Mouse (Mus musculus) frontal cortex, postnatal 36 days (tissue): ENCODE measurements around the gene Stx6.
A peak's percentile ranks its signal among the peaks of the same experiment; 100 is the strongest.

Experiments used
- DNase-seq, 2 experiments: peaks; one replicate each; pipeline ENCODE4 v3.0.0; 2022; ENCODE audit warnings: low spot score in 2 of 2

Gene Stx6

DNA sequence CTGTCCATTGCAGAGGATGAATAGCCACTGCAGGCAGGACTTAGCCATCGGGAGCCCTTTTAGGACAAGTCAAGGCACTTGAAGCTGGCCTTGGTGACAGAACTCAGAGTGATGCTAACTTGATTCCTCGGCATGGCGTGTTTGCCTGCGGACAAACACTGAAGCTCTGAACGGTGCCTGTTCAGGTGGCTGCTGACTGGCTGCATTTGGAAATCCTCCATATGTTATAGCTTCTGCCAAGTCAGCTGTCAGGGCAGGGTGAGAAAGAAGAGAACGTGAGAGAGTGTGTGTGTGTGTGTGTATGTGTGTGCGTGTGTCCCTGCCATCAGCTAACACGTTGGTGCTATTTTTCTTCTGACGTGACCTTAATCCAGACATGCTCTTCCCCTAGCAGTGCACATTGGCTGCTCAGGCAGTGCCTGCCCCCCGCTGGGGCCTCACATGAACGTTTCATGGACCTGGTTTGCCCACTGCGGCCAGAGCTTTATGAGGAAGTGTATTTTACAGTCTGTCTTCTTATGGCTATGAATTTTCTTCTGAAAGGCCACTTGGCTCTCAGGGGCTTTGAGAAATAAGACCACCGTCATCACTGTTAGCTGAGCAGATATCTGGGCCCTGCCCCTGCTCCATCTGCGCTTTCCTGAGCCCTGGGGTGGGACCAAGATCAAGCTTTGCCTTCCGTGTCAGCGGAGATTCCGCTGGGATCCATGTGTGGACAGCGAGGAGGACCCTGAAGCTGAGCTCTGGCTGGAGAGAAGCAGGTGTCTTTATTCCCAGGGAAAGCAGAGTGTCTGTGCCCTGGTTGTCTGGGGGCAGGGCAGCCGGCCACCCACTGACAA, 47.5 kb downstream of the Stx6 start:
- DNase-seq = no peak

DNA sequence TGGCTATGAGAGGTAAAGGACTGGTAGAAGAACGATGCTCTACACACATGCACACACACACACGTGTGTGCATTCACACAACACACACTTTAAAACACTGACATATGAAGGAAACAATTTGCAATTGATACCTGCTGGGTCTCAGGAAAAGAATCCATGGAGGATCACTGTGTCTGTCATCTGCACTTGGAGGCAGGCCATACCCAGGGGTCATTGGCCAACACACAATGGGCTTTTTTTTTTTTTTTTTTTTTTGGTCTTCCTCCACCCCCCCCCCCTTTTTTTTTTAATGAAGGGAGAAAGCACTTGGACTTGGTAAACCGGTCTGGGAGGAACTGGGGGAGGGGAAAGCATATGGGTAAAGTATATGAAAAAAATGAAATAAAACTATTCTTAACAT, 49.3 kb downstream of the Stx6 start:
- DNase-seq = no peak

DNA sequence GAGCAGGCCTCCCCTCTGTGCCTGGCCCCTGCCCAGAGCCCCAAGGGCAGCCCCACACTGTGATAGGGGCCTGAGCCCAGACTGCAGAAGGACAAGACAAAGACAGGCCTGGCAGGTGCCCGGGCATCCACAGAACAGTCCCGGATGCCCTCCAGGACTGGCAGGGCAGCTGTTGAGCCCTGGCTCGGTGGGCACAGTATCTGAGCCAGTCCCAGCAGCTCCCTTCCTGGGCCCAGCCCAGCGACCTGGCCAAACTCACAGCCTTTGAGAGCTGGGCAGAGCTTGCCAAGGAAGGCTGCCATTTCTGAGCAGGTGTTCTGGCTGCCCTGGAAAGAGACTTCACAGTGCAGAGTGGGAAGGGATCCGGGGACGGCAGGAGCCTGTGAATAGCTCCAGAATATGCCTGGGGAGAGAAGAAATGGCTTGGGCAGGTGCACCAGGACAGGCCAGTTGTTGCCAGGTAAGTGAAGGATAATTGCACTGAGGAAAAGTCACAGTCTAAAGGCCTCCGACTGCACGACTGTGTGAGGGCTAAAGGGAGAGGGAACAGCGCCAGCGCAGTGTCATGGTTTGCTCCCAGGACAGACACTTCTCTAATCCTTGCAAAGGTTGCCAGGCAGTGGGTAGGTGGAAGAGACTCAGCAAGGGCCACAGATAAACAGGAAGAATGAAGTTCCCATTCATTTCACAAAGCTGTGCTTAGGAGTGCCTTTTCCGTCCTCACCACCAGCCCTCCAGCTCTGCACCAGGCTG, 51.7 kb downstream of the Stx6 start:
- DNase-seq = no peak

DNA sequence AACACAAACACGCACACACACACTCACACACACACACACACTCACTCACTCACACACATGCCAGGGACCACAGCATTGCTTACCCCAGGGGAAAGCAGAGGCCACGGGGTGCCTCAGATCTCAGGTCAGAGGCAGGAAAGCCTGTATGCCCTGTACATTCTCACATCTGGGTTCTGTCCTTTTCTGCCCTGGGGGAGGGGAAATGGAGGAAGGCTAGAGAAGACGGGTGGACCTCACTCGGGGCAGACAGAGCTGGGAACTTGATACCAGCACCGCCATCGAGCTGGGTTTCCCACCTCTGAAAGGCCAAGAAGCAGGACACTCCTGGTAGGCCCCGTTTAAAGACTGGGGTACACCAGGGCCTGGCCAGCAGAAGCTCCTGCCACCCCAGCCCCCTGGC, 52.5 kb downstream of the Stx6 start:
- no peak for DNase-seq

DNA sequence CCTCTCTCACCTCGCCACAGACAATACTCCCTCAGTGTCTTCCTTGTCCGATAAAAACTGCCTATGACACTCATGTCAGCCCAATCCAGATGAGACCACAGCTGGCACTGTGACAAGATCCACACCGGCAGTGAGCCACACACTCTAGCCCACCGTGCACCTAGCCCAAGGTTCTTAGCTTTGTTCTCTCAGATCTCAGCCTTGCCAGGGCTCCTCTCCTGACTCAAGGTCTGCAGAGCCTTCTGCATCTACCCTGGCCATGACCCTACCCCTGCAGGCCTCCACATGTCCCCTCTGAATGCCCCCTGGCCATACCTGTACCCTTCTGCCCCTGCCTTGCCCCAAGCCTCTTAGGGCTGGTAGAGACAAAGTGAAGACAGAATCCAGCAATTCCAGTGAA, 53.6 kb downstream of the Stx6 start:
- DNase-seq = no peak

DNA sequence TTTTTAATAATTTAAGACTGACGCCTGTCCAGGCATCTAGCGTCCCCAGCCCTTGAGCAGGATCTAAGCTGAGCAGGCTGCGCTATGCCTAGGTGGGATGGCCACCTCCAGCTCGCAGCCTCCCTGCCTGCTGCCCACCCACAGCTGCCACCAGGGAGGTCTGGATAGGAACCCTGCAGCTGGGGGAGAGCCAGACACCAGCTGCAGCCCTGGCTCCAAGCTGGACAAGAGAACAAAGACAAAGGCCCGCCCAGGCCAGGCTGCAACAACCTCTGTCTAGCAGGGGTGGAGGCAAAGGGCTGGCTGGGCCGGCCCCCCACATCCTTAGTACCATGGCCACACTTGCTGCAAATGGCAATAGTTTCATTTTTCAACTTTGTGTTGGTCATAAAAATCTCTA, 54.0 kb downstream of the Stx6 start:
- DNase-seq = peak in 1 of 2 experiments; percentile 51

DNA sequence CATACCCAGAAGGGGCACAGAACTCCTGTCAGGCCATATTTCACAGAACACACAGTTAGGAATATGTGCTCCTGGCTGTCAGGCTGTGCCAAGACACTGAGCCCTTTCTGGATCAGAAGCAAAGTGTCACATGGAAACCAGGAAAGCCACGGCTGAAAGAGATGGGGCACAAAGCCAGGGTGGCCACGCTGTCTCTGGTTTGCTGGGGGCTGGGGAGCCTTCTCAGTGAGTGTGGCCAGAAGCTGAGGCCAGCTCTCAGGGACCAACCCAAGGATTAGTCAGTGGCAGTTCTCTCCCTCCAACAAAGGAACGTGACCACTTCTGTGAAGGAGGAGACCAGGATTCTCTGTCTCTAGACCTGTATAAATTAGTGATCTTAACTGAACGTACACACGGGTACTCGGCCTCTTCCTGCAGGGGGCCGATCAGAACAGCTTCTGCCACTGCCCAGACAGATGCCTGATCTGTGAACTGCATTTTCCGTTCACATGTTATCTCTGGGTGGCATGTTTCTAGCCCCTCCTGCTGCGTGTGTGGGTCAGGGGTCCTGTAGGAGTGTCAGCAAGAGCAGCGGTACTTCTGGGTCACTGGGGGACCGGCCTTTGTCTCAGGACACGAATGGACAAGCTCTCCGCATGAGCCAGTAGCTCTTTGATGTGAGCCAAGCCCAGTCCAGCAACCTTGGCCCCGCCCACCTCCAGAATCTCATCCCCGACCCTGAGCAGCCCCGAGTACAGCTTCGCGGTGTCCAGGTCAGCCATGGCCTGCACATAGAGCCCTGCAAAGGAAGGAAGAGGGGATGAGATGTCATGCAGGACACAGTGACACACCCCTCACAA, 54.6 kb downstream of the Stx6 start:
- DNase-seq = no peak

DNA sequence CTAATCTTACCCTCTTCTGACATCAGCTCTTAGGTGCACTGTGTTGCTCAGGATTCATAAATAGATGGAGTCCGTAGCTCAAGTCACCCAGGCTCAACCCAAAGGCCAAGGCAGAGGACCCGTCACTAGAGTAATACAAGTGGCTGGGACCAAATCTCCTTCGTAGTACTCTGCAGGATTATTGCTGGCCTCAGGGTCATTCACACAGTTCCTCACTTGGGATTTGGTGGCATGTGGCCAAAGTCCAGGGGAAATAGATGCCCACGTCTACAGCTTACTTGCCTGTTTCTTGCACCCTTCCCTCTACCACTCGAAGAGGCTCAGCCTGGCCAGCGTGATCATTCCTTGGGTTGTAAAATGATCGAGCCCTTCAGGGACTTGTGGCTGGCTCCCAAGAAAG, 55.4 kb downstream of the Stx6 start:
- no peak for DNase-seq

DNA sequence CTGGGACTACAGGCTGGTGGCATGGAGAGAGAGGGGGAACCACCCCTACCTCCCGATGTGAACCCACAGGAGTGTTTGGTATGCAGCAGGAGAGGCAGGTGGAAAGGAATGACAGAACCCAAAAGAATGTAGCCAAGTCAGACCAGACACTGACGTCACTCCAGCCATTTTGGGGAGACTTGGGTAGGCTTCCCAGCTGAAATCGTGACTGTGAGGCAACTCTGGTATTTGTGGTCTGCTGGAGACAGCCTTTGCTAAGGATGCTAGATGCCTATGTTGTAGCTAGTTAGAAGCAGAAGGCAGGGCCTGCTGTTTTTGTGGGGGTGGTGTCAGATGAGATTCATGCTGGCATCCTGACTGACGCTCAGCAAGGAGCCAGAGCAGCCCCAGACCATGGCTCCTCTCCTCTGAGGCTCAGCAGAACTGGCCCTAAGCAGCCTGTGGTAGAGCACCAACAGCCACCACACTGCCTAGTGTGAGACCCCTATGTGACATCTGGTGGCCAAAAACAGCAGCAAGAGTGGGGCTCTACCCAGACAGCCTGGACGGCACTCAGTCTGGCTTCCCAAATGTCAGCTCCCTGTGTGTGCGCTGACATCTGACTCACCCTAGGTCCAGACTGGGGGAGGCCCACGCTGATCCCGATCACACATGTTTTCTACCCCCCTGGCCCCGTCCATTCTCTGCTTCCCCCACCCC, 56.7 kb downstream of the Stx6 start:
- DNase-seq = peak; percentile 74 to 85

DNA sequence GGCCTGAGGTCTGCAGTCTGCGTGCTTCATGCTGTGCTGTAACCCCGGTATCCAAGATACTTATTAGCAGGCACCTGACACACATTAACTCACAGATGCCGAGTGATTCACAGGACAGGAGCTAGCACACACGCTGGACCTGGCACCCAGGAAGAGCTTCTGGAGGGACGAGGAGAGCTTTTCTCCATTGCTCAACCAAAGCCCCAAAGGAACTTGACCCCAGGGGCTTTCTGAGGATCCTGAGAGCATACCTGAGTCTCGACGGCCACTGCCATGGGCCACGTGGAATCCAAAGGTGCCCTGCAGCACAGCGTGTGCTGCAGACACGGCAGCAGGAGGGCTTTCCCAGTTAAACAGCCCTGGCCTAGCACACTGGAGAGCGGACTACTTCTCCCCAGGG, 57.8 kb downstream of the Stx6 start:
- no peak for DNase-seq

DNA sequence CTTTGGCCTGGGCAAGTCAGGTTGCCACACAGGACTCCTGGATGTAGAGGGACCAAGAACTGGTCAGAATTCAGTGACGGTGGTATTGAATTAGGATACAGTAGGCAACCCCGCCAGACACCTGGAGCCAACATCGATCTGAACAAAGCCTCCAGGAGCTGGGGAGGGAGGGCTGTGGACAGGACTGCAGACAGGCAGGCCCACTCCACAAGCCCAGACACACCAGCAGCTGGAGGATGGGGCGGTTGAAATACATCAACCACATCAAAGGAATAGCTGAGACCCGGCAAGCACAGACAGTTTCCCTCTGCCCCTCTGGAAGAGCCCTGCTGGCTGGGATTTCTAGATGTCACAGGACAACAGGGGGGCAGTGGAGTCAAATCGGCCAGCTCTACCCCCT, 58.3 kb downstream of the Stx6 start:
- no peak for DNase-seq

DNA sequence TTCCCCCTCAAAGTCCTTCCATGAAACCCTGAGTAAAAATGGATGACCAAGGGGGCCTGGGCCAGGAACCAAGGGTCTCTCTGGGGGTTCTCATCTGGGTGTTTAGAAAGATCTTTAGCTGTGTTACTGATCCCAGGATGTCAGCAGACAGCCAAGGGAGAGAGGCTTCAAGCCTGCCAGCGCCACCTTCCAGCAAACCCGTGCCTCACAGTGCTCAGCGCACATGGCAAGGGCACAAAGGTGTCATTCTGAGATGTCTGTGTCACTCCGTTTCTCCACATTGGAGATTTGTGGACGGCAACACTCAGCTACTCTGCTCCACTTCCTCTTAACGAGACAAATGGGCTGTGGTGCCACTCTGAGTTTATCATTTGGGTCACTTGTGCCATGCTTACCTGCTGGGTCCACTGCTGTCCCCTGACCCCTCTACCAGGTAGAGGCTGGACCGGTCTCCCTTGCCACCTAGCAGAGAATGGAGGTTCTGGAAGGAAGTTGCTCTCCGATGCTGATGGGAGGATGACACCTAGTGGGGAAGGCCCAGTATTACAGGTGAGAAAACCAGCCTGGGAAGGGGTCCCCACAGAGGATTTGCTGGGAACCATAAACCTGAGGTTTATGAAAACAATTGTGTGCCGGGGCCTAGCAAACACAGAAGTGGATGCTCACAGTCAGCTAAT, 59.5 kb downstream of the Stx6 start:
- peak; percentile 69 to 70 for DNase-seq

DNA sequence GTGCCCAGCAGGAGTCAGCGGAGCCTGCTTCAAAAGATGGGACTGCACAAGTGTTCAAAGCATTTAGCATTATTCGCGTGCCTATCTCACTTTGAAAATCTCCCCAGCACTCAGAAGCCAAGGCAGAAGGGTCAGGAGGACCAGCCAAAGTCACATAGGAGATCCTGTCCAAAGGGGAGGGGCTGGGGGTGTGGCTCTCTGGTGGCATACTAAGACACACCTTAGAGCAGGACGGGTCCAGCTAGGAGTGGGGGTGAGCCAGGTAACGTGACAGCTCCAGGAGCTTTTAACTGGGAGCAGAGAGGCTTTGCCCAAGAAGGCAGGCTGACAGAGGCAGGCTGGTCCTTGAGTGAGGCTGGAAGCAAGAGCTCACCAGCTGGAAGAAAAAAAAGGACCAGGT, 60.4 kb downstream of the Stx6 start:
- no peak for DNase-seq

DNA sequence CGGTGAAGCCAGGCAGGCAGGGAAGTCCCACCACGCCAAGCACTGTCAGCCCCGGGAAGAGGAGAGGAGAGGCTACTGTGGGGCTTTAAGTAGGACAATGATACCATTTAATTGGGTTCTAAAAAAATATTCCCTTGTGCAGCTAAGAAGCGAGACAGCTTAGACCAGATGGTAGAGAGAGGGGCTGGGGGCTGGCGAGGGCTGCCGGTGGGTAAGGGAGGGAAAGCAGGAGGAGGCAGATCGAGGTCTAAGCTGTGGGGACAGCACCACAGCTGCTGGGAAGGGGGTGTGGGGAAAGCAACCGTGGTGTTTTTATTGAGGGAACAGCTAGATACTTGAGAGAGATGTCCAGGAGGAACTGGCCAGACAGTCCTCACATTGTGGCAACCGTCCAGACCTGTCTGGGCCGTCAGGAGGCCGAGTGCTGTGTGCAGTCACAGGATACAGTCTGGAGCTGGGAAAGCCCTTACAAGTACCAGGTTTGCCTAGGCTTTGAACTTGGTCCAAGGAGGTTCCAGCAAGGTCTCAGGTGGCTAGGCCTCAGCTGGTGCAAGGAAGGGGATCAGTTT, 63.7 kb downstream of the Stx6 start:
- no peak for DNase-seq

DNA sequence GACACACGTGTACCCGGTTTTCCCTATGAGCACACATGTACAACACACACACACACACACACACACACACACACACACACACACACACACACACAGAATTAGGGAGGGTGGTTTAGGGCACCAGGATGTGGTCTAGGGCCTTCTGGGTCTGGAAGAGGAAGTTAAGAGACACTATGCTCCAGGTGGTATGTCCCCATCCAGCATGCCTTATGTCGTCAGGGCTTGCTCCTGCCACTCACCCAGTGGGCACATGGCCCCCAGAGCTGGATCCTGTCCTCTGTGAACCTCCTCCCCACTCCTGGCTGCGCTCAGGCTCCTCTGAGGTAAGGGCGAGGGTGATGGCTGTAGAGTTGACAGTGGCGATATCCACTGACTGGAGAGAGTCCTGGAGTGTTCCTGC, 64.5 kb downstream of the Stx6 start:
- DNase-seq = no peak

DNA sequence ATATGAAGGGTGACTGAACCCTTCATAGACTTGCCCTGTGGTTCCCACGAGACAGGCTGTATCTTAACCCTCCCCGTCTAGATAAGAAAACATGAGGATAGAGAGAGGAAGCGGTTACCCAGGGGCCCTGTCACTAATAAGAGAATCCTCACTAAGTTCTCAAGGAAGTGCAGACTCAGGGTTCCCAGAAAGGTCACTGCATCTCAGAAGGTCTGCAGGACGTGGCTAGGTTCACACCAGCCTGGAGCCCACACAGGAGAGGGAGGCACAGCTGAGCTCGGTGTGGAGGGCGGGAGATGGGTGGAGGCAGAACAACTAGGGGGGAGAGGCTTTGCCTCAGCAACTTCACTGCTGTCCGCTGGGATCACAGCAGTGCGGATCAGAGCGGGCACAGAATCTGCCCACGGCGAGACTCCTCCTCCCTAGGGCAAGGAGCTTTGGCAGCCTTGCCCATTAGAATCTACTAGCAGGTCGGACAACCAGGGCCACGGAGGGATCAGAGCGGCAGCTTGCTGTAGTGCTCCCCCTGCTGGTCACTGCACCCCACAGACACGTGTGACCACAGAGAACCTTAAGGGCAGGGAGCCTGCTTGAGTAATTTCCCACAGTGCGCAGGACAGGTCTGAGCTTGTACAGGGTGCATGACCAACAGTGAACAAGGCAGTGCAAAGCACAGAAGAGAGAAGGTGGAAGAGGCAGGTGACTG, 65.5 kb downstream of the Stx6 start:
- peak; percentile 75 to 76 for DNase-seq

DNA sequence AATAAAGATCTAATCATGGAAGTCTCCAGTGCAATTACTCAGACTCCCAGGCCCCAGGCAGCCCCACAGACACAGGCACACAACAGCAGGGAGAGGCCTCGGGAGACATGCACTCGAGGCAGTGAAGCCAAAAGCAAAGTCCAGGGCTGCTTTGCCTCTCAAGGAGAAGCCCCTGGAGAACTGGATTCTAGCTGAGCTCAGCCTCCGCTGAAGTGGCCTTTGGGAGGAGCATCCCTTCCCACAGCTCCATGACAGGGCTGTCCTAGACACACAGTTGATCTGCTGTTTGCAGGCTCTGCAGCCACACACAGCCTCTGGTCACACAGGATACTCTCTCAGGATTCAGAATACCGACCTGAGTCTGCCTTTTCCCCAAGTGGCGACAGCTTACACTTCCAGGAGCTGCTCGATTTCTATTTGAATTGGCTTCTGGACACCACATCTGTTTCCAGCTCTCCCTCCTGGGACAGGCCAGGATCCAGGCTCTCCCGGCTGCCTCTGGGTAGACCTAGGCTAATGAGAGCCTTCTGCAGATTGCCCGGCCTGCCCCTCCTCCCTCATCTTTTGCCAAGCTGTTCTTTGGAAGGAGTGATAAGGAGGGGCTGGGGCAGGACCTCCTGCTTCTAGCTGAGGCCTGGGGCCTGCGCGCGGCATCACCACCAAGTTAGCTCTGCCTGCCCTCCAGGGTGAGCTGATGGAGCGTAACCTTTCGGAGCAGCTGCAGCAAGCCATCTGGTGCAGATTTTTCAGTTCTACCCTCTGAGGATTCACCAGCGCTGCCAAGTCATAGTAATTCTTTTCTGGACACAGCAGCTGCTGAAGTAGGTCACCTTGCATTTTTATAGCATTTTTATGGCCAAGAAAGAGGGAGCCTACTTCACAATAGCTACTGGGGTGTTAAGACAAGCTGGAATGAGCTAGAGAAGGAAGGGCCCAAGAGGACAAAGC, 71.2 kb downstream of the Stx6 start:
- DNase-seq = peak in 1 of 2 experiments; percentile 78

DNA sequence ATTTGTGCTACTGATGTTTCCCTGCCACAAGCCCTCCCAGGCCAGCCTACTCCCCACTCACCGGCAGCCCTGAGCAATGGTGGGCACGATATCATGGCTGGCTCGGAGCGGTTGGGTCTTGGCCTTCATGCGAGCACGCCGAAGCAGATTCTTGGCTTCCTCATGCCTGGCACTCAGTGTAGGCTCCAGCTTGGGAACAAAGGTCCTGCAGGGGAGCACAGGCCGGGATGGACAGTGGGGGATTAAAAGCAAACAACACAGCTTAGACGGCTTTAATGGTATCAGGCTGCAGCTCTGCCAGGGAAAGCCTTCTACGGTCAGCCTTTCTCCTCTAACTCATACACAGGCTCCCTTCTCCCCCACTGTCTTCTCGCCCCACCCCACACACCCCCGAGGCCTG, 73.9 kb downstream of the Stx6 start:
- DNase-seq = no peak

DNA sequence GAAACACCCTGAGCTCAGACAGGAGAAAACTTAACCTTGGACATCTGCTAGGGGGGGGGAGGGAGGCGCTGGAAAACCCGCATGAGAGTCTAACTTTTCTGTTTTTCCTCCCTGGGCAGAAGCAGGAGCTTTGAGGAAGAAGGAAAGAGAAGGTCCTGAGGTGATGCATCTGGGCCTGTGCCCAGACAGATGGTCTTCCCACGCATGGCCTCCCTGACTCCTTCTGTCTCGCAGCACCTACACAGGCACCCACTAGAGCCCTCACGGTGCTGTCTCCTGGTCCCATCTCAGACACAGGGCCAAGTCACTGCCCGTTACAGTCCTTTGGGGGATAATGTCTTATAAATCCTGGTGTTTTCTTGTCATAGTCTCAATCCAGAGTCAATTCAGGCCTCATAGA, 74.3 kb downstream of the Stx6 start:
- DNase-seq = no peak
